Comparison of ENCODE assay signal across 16 mouse cellular contexts in genomic region chr8:13687101-13687717, GRCm38 (mm10). TPM values are rescaled to one million over a fixed set of nuclear protein-coding genes. Genes with fewer than 3 reads are reported as not detected.
A peak's percentile ranks its signal among the peaks of the same experiment; 100 is the strongest.
DNase-seq lines count a peak whose midpoint lies in the region; ATAC-seq and TF ChIP-seq lines count a peak whose summit lies in the region.
"Had no signal": no experiment of that assay in that cellular context is flagged by ENCODE, and none has a peak within 500 bp of the region (broad histone marks: within the 10 kb centered on the region; RNA-seq: fewer than 3 reads in every experiment).

No protein-coding gene starts in this region.

- H3K9ac ChIP-seq in forebrain, embryonic 11.5 days (ENCODE audit: low read length), result no peak overlapping the region
- H3K9ac ChIP-seq: forebrain, postnatal 0 days; neural tube, embryonic 13.5 days had no signal

- no peak overlapping the region for H3K27ac ChIP-seq in layer of hippocampus, adult 2 months
- H3K27ac ChIP-seq in forebrain, embryonic 11.5 days (ENCODE audit: low read depth, low read length), result no peak overlapping the region
- H3K27ac ChIP-seq: neural tube, embryonic 13.5 days had no signal

- H3K4me1 ChIP-seq in forebrain, embryonic 11.5 days (replicated peaks; ENCODE audit: control insufficient read depth, insufficient read depth, low read length), result 0 out of 2 replicates have a peak, but pooled peaks cover 2% of the 10 kb centered on the region

- no peaks in the 10 kb centered on the region for H3K27me3 ChIP-seq in forebrain, embryonic 11.5 days (ENCODE audit: control insufficient read depth, insufficient read depth, low read length)
- H3K27me3 ChIP-seq: megakaryocyte, embryonic 14.5 days; neural tube, embryonic 13.5 days had no signal

- no peaks in the 10 kb centered on the region for H3K36me3 ChIP-seq in forebrain, embryonic 11.5 days (ENCODE audit: control insufficient read depth, insufficient read depth, low read length)
- H3K36me3 ChIP-seq: neural tube, embryonic 13.5 days had no signal

- H3K4me3 ChIP-seq in layer of hippocampus, adult 2 months, result no peak overlapping the region
- H3K4me3 ChIP-seq in forebrain, embryonic 11.5 days (ENCODE audit: low read depth, low read length), result no peak overlapping the region
- H3K4me3 ChIP-seq: megakaryocyte, embryonic 14.5 days; neural tube, embryonic 13.5 days had no signal

- H3K4me2 ChIP-seq in forebrain, embryonic 11.5 days (ENCODE audit: low read depth, low read length, severe bottlenecking), result no peak overlapping the region
- H3K4me2 ChIP-seq: neural tube, embryonic 13.5 days had no signal

- no peak for ATAC-seq in forebrain, embryonic 11.5 days (replicated peaks; ENCODE audit: low FRiP score)
- ATAC-seq: forebrain, postnatal 0 days; hindbrain, embryonic 16.5 days had no signal

- WGBS in forebrain, embryonic 11.5 days, result 93% methylated on average over 8 of the region's 8 CpGs

- TF ChIP-seq CTCF in layer of hippocampus, adult 2 months (conservative IDR thresholded peaks at IDR 0.05), result peak; percentile 51

- H3K9me3 ChIP-seq in forebrain, embryonic 11.5 days (ENCODE audit: control insufficient read depth, low read length), result peaks cover 5% of the 10 kb centered on the region; the same call in 1 of the 2 replicates
- H3K9me3 ChIP-seq: neural tube, embryonic 13.5 days had no signal

- no peak for DNase-seq in layer of hippocampus, adult 2 months (ENCODE audit: low spot score in 2 of 2)
- DNase-seq in layer of hippocampus, adult 11-12 months (ENCODE audit: low spot score), result no peak
- DNase-seq in thymus, postnatal 0 days (ENCODE audit: low spot score), result peak; percentile 17
- no peak for DNase-seq in thymus, postnatal 36 days
- peak; percentile 35 for DNase-seq in R1 (ENCODE audit: low read depth, low spot score)
- no peak for DNase-seq in right cerebral cortex, postnatal 14 days
- DNase-seq in forebrain, embryonic 11.5 days (ENCODE audit: low spot score), result no peak
- DNase-seq: adrenal gland, adult 8-10 months; forebrain, postnatal 0 days; gastrocnemius, postnatal 10 days; right cerebral cortex, postnatal 4 days had no signal

RNA-seq across cellular contexts. Expression of gene Rasa3, which starts 9.8 kb away (rescaled TPM):
- 10 to 100 TPM; 62.8 to 63.4 TPM for total RNA-seq in layer of hippocampus, adult 2 months (2021)
- 24.2 TPM in 2 replicates for polyA plus RNA-seq in thymus, postnatal 0 days (2015; fragmentation: Nextera tagmentation; extraction: Ambion mirVana)
- 28.0 and 28.6 TPM in 2 replicates for polyA plus RNA-seq in forebrain, embryonic 11.5 days (2014; fragmentation: Nextera tagmentation; extraction: Ambion mirVana)

RNA-seq across cellular contexts. Expression of gene Cfap97d2, which starts 18.5 kb away (rescaled TPM):
- 1 to 10 TPM; 3.1 to 3.2 TPM for total RNA-seq in layer of hippocampus, adult 2 months (2021)
- polyA plus RNA-seq in thymus, postnatal 0 days (2015; fragmentation: Nextera tagmentation; extraction: Ambion mirVana), result 0.08 TPM in 1 of 2 replicates, not detected in the other
- polyA plus RNA-seq in forebrain, embryonic 11.5 days (2014; fragmentation: Nextera tagmentation; extraction: Ambion mirVana), result 0.96 and 1.3 TPM in 2 replicates
- total RNA-seq: ES-E14; gastrocnemius, postnatal 10 days; heart, postnatal 25 days had no signal

Comparison
In these comparisons a context has a peak if more than half of its experiments do, and no peak if none do; other contexts are left out.
1. DNase-seq: peak in thymus, postnatal 0 days (single experiment) and R1 (single experiment); none in layer of hippocampus, adult 2 months (0 of 2), layer of hippocampus, adult 11-12 months (single experiment), thymus, postnatal 36 days (0 of 2), right cerebral cortex, postnatal 14 days (single experiment) and forebrain, embryonic 11.5 days (single experiment).